Mouse (Mus musculus) lung, postnatal 0 days (tissue): ENCODE results near the gene Rab33b.

Experiments used
- CTCF ChIP-seq: IDR thresholded peaks from 2 replicates; pipeline ENCODE4 v1.5.1; 2016; ENCODE audit warnings: antibody characterized with exemption, mild to moderate bottlenecking
- EP300 ChIP-seq: IDR thresholded peaks from 2 replicates; pipeline ENCODE4 v1.6.1; 2016; ENCODE audit warnings: antibody characterized with exemption, mild to moderate bottlenecking, control low read depth

GRCm38 (mm10) chr3:51495646-51496045, 11.9 kb downstream of the Rab33b start:
- TF ChIP-seq CTCF (no peak), EP300 (no peak)
